ENCODE assay signal across 11 mouse cellular contexts in genomic region chr17:50557566-50558238, GRCm38 (mm10). TPM values are rescaled to one million over a fixed set of nuclear protein-coding genes. Genes with fewer than 3 reads are reported as not detected.
A peak's percentile ranks its signal among the peaks of the same experiment; 100 is the strongest.
DNase-seq lines count a peak whose midpoint lies in the region; ATAC-seq and TF ChIP-seq lines count a peak whose summit lies in the region.
"Had no signal": no experiment of that assay in that cellular context is flagged by ENCODE, and none has a peak within 500 bp of the region (broad histone marks: within the 10 kb centered on the region; RNA-seq: fewer than 3 reads in every experiment).

No protein-coding gene starts in this region.

- H3K9me3 ChIP-seq in lung, embryonic 14.5 days (ENCODE audit: low read depth, low read length), result no peaks in the 10 kb centered on the region
- H3K9me3 ChIP-seq: heart, embryonic 13.5 days had no signal

- H3K4me2 ChIP-seq in lung, embryonic 14.5 days, result no peak overlapping the region
- H3K4me2 ChIP-seq: heart, embryonic 13.5 days had no signal

- H3K4me1 ChIP-seq in cerebellum, adult 2 months (ENCODE audit: control insufficient read depth, insufficient read depth, low read length), result no peaks in the 10 kb centered on the region; the same call in 1 of the 2 replicates
- H3K4me1 ChIP-seq in lung, embryonic 14.5 days (ENCODE audit: insufficient read depth), result no peaks in the 10 kb centered on the region

- no peak overlapping the region for H3K9ac ChIP-seq in lung, embryonic 14.5 days
- H3K9ac ChIP-seq: heart, embryonic 13.5 days had no signal

- H3K27ac ChIP-seq in cerebellum, adult 2 months (ENCODE audit: insufficient read depth, low read length), result no peak overlapping the region
- H3K27ac ChIP-seq in lung, embryonic 14.5 days (ENCODE audit: low read depth), result no peak overlapping the region
- H3K27ac ChIP-seq: heart, embryonic 13.5 days; macrophage had no signal

- 72% methylated on average over 12 of the region's 12 CpGs for WGBS in cerebellum, adult 2 months
- 61% methylated on average over 12 of the region's 12 CpGs for WGBS in lung, embryonic 14.5 days

- no peak for TF ChIP-seq POLR2A in cerebellum, adult 2 months (IDR thresholded peaks at IDR 0.05; ENCODE audit: borderline replicate concordance, insufficient read depth, low read length)

- no peak for DNase-seq in cerebellum, adult 2 months
- no peak for DNase-seq in cerebellum, postnatal 4 days (ENCODE audit: low spot score in 2 of 2)
- peak; percentile 21 for DNase-seq in heart, adult 8-10 months (ENCODE audit: low spot score)
- no peak for DNase-seq in heart, postnatal 4 days
- peak; percentile 67 for DNase-seq in lung, embryonic 14.5 days
- DNase-seq in lung, adult 18-20 months, result no peak
- peak; percentile 13 for DNase-seq in lung, postnatal 36 days
- DNase-seq in frontal cortex, adult 2 months (ENCODE audit: extremely low spot score in 1 of 2, low spot score in 1 of 2), result no peak
- DNase-seq: thymus, postnatal 14 days had no signal

- peak; percentile 2; the same call in 1 of the 2 replicates for TF ChIP-seq CTCF in cerebellum, adult 2 months (IDR thresholded peaks at IDR 0.05; ENCODE audit: borderline replicate concordance, insufficient read depth, low read depth, low read length)
- TF ChIP-seq CTCF in lung, embryonic 14.5 days (IDR thresholded peaks at IDR 0.05; ENCODE audit: low read depth), result peak; percentile 43; the same call in 1 of the 2 replicates

- peak; percentile 69; the same call in 1 of the 2 replicates for ATAC-seq in lung, embryonic 14.5 days (ENCODE audit: insufficient read depth)

- no peaks in the 10 kb centered on the region for H3K27me3 ChIP-seq in cerebellum, adult 2 months (ENCODE audit: control insufficient read depth, insufficient read depth, low read length)
- no peaks in the 10 kb centered on the region for H3K27me3 ChIP-seq in lung, embryonic 14.5 days (ENCODE audit: insufficient read depth, low read length)
- H3K27me3 ChIP-seq: heart, embryonic 13.5 days had no signal

- no peaks in the 10 kb centered on the region for H3K36me3 ChIP-seq in lung, embryonic 14.5 days (ENCODE audit: insufficient read depth)
- H3K36me3 ChIP-seq: heart, embryonic 13.5 days had no signal

- no peak overlapping the region for H3K4me3 ChIP-seq in cerebellum, adult 2 months (replicated peaks; ENCODE audit: insufficient read depth, low read depth, low read length)
- H3K4me3 ChIP-seq in lung, embryonic 14.5 days (ENCODE audit: low read depth, low read length), result no peak overlapping the region
- H3K4me3 ChIP-seq: heart, embryonic 13.5 days had no signal

RNA-seq across cellular contexts. Expression of gene Plcl2, which starts 48.5 kb away (rescaled TPM):
- polyA plus RNA-seq in cerebellum, adult 2 months (2012; rRNA removed), result 24.7 and 26.5 TPM in 2 replicates
- 10 to 100 TPM in 1 of 4 experiments, 1 to 10 TPM in 3; 8.3 to 10.7 (median 9.3) TPM for total RNA-seq in heart, adult 8-10 months (2022)
- 10 to 100 TPM; 14.2 to 15.1 TPM for total RNA-seq in heart, postnatal 4 days (2021)
- polyA plus RNA-seq in lung, embryonic 14.5 days (2014; fragmentation: Nextera tagmentation; extraction: Ambion mirVana), result 4.8 and 5.6 TPM in 2 replicates
- polyA plus RNA-seq in frontal cortex, adult 2 months (2012; rRNA removed), result 26.0 and 26.4 TPM in 2 replicates

Comparison
In these comparisons a context has a peak if more than half of its experiments do, and no peak if none do; other contexts are left out.
1. DNase-seq: peak in heart, adult 8-10 months (single experiment), lung, embryonic 14.5 days (single experiment) and lung, postnatal 36 days (single experiment); none in cerebellum, adult 2 months (0 of 2), cerebellum, postnatal 4 days (0 of 2), heart, postnatal 4 days (single experiment), lung, adult 18-20 months (0 of 2) and frontal cortex, adult 2 months (0 of 2).